Mouse (Mus musculus) ovary, adult 18-20 months (tissue): ENCODE results near the gene 1600014C10Rik.
A peak's percentile ranks its signal among the peaks of the same experiment; 100 is the strongest.

Experiments
- DNase-seq: peaks from one replicate; pipeline ENCODE4 v3.0.0; 2022; ENCODE audit warnings: low spot score, mixed read lengths

Gene 1600014C10Rik

DNA sequence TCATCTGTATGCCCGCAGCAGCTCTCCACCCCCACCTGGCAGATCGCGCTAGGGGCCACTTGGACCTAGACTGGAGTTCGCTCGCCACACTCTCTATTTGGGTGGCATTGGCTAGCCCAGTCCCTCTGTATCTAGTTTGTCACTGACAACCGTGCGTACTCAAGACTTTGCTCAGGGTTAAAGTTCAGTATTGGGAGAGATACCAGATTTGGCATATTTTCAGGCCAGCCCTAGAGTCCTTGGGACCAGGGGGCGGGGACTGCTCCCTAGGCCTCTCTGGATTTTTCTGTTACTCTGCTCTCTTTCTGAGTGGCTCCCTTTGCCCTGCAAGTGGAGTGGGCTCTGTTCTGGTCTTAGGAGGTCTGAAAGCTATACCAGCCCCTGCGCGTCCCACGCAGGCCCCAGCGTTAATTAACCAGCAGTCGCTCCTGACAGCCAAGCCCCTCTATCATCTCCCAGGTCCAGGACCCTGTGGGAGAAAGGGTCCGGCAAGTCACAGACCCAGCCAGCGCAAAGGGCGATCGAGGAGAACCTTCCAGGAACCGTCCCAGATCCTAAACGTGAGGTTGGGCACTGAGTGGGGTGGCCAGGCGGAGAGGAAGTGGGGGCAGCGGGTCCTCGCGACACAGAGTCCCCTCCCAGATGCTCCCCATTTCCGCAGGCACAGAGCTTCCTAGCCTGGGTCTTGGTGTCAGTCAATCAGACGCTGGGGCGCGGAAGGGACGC is at the start of gene 1600014C10Rik:
1600014C10Rik (plus strand) TSS at position 256 of the 726 bp plus-strand sequence.
- DNase-seq = peak; percentile 30

DNA sequence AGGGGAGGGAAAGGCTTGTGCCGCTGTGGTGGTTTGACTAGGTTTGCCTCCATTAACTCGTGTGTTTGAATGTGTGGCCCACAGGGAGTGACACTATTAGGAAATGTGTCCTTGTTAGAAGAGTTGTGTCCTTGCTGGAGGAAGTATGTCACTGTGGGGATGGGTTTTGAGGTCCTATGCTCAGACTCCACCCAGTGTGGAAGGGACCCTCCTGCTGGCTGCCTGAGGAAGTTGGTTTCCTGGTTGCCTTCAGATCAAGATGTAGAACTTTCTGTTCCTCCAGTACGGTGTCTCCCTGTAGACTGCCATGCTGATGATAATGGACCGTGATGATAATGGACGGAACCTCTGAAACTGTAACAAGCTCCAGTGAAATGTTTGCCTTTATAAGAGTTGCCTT is 48.5 kb upstream of the 1600014C10Rik start:
- no peak for DNase-seq

GRCm38 (mm10) chr7:38140324-38140723 is 42.7 kb upstream of the 1600014C10Rik start:
- no peak for DNase-seq

- DNase-seq = peak; percentile 30
Observed at GRCm38 (mm10) chr7:38141747-38142545, 41.1 kb upstream of the 1600014C10Rik start.

GRCm38 (mm10) chr7:38147477-38147876 is 35.5 kb upstream of the 1600014C10Rik start:
- no peak for DNase-seq

DNA sequence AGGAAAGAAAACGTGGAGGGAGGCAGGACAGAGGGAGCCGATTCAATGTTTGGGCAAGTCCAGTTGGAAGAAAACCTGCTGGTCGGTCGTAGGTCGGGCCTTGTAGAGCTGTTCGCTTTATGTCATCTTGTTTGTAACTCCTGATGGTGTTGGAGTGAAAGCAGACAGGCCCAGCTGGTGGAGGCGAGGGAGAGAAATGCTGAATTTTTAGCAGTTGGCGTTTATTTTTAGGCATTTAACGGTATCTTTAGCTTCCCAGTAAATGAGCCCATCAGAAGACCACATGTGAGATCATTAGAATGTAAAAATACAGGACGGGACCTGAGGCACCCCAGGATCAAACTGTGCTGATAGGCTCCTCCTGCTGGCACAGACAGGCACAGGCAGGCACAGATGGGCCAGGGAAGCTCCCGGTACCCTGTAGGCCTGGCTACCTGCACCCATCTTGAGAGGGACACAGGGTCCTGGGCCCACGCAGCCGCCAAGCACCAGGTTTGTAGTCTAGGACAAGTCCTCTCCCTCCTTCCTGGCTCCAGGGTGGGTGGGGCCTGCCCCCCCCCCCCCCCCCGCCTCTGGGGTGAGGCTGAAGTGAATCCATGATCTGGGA is 31.2 kb upstream of the 1600014C10Rik start:
- no peak for DNase-seq

GRCm38 (mm10) chr7:38152571-38152970 is 30.4 kb upstream of the 1600014C10Rik start:
- DNase-seq = no peak

DNA sequence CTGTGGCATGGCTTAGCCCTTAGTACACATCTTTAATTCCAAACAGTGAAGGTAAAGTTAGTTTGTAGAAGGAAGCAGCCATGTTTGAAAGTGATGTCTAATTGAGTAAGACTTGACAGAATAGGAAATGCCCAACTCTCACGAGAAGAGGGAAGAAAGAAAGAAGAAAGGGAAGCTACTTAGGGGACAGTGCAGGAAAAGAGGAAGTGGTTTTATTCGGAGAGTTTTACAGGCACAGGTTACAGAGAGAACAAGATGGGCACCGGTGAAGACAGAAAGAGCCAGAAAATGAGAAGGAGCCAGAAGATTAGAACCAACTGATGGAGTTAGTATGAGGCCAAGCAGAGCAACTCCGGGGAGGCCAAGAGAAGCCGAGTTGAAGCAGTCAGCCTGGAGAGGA is 27.2 kb upstream of the 1600014C10Rik start:
- DNase-seq = no peak

DNA sequence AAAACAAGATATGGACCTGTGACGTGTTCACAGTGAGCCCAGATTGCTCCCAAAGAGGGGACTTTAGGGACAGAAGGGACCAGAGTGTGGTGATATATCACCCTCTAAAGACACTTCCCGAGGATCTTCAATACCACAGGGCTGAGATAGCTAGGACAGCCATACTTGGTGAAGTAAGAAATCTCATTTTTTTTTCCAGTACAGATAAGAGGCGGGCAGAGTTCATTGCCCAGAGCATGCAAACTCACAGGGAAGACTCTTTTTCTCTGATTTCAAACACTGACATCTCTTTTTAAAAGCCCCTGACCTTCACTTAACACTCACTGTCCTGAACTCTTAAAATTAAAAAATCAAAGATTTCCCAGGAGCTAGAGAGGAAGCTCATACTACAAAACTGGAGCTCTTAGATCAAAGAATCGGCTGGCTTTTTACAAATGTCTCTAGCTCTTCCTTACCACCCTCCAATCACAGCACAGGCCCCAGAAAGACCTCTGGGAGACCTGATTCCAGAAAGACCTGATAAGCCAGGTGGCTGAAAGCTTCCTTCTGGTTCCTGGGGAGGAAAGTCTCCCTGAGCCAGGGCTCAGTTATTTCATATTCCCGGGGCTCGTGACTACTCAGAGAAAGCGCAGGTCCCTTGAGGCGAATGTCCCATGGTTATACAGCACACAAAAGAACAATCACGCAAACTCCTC is 24.1 kb upstream of the 1600014C10Rik start:
- no peak for DNase-seq

GRCm38 (mm10) chr7:38161438-38161837 is 21.6 kb upstream of the 1600014C10Rik start:
- no peak for DNase-seq

DNA sequence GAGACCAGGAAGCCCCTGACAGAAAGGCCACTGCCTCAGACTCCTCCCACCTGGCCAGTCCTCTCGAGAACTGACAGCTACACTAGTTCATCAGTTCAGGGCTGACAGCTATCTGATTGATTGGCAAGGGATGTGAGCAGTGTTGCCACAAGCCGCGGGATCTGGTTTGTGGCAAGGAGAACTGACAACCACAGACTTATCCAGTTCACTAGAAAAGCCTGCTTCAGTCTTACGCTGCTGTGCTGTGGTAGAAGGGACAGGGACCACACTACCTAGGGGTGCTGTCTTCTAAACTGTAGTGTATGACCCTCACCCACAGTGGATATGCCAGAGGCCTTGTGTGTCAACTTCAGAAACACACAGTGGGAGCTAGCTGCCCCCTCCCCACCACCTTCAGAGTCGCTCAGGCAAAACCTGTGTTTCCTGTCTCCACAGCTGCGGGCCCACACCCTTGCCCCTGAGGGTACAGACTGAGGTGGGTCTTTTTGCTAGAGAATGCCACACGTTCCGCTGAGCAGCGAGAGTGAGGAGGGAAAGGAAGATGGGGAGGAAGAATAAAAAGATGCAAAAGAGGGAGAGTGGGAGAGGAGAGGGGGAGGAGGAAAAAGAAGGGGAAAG is 19.5 kb upstream of the 1600014C10Rik start:
- DNase-seq = no peak

DNA sequence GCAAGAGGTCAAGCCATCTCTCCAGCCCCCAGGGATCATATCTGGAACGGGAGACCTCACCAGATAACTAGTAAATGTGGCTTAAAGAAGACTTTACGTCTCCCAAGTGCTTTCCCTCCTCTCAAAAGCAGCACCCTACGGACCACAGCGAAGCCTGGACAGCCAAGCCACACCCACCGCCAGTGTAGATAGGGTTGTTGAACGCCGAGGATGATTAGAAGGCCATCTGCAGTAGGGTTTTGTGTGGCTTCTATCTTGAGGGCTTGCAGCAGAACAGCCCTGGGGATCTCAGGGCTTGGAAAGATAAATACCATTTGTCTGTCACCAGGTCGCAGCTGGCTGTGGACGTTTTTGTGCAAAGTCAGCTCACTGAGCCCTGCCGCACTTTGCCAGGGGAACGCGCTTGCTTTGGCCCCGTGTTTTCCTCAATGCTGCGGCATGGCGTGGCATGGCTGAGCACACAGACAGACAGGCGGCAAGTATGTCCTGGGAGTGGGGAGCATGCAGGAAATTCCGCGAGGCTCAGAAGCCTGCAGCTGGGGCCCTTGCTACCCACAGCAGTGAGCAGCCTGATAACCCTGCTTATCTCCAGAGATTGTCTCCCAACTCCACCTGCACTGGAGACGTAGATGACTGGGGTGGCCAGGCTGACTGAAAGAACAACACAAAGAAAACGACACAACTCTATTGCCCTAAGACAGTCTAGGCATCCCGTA is 15.9 kb upstream of the 1600014C10Rik start:
- DNase-seq = no peak

DNA sequence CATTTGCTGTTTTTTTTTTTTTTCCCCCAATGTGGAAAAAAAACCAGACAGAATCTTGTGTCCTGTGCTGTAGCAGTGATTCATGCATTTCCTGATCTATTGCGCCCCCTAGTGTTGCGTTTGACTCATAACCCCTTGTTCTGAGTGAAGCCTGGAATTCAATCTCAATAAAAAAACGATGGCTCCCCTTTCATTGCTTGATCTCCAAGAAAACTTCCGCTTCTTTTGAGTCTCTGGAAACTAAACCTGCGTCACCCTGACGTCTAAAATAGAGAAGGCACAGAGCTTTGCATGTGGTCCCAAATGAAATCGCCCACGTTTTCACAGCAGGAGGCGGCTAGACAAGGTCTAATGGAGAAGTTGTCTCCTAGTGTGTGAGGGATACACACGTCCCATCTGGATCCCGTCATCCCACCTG is 15.3 kb upstream of the 1600014C10Rik start:
- DNase-seq = no peak

DNA sequence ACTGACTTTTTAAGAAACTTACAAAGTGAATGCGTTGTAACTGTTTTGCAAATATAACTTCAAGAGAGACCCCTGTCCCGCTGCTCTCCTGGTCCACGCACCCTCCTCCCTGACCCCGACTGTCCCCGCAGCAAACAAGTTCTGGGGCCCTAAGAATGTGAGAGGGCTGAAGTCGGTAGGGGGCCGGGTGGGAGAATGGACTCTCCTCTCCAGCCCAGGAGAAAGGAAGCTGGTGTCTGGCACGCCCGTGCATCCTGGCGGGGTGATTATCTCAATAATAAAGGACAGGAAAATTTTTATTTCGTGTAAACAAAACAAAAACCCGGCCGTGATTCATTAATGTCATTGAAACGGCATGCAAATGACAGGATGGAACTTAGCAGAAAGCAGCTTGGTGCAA is 9.1 kb upstream of the 1600014C10Rik start:
- no peak for DNase-seq

DNA sequence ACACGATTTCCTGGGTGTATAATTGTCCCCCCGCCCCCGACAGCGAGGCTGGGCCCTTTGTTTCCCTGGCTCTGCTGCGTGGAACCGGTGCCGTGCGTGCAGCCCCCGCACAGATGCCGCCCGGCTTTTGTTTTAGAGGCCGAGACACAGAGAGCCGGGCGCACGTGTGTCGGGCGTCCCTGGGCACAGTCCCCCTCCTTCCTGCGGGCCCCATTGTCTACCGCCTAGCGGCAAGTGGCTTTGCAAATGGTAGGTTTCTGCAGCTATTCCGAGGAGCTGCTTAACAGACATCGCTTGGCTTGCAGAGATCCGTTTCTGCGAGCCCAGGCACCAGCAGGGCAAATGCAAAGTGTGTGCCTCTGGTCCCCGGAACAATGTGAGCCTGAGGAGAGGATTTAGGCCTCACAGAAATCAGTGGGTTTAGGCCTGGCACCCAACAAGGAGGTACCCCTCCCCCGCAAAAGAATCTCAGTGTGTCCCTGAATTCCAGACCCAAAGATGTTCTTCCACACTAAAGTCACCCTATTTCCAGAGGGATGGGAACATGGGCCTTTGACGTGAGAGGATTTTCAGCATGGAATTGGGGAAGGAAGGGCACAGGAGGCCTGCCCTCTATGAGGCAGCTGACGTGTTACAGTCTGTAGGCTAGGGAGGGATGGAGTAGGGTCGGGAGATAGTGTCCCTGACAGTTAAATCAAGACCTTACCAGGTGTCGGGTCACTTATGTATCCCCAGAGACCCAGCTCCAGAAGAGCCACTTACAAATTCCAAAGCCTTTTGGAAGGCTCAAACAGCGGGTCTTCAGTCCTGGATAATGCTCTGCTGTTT is 8.5 kb upstream of the 1600014C10Rik start:
- DNase-seq = no peak

GRCm38 (mm10) chr7:38176056-38176455 is 7.0 kb upstream of the 1600014C10Rik start:
- no peak for DNase-seq

DNA sequence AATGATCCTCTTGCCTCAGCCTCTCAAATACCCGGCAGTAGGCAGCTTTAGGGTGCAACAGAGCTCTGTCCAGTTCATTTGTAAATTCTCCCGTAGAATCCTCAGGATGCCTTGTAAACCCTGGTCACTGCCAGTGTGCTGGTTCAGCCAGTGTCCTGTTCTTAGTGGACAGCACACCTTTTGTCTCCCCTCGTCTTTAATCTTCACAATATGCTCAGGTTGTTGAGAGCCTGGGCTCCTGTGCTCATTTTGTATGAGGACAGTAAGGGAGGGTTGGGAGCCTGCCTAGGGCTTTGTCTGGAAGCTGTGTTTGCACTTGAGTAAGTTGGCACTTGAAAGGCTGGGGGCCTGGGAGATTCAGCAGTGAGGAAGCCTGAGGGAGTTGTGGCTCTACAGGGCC is 3.1 kb upstream of the 1600014C10Rik start:
- DNase-seq = no peak

GRCm38 (mm10) chr7:38181366-38181765 is 1.7 kb upstream of the 1600014C10Rik start:
- no peak for DNase-seq

DNA sequence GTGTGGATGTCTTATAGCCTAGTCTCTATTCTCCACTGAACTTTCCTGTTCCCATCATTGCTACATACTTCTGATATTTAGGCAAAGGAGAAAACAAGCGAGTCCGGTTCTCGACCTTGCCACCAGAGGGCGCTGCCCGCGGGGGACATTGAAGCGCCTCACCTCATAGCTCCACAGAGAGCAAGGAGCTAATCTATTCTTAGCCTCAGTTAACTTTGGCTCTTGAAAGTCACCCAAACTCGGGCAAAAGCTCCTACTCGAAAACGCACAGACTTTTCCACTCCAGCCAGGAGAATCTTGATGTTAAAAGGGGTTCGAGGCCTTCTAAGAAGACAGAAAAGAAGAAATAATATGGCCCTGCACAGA is 438 bp upstream of the 1600014C10Rik start:
- peak; percentile 65 for DNase-seq

- DNase-seq = peak; percentile 73
Observed at GRCm38 (mm10) chr7:38183709-38184417, 846 bp downstream of the 1600014C10Rik start.
